Mouse (Mus musculus) heart, adult 2 months (tissue): Measurements from ENCODE around the gene Trem2. TPM values are rescaled to one million over a fixed set of nuclear protein-coding genes. Genes with fewer than 3 reads are reported as not detected.
A peak's percentile ranks its signal among the peaks of the same experiment; 100 is the strongest.
"Not testable (repeated sequence)": the region's sequence is repeated elsewhere in the genome, so short reads cannot be mapped to it uniquely, and the experiment has no call there.

Source experiments
- DNase-seq, 2 experiments: peaks; one replicate each; pipeline ENCODE4 v3.0.0; 2021
- H3K27ac ChIP-seq: fragments of 200-600 bp; 2 replicates; pipeline ENCODE4 v1.8.1; 2022
- H3K27me3 ChIP-seq: fragments of 200-500 bp; 2 replicates; pipeline ENCODE4 v1.6.1; 2012; ENCODE audit warnings: mild to moderate bottlenecking, low read length, inconsistent platforms, mixed read lengths; ENCODE audit not compliant: control insufficient read depth, insufficient read depth
- H3K36me3 ChIP-seq: fragments of 200-500 bp; 2 replicates; pipeline ENCODE4 v1.6.1; 2012; ENCODE audit warnings: low read length, inconsistent platforms; ENCODE audit not compliant: control insufficient read depth, insufficient read depth
- H3K4me1 ChIP-seq: fragments of 200-500 bp; 2 replicates; pipeline ENCODE4 v1.6.1; 2011; ENCODE audit warnings: low read length; ENCODE audit not compliant: control insufficient read depth, insufficient read depth
- H3K4me3 ChIP-seq: fragments of 200-600 bp; 2 replicates; pipeline ENCODE4 v1.8.1; 2022
- H3K79me2 ChIP-seq: fragments of 200-500 bp; replicated peaks from 2 replicates; pipeline ENCODE4 v1.6.1; 2012; ENCODE audit warnings: mild to moderate bottlenecking, inconsistent platforms, low read length, moderate library complexity, mixed read lengths; ENCODE audit not compliant: control insufficient read depth, insufficient read depth
- H3K9ac ChIP-seq: fragments of 200-500 bp; 2 replicates; pipeline ENCODE4 v1.6.1; 2012; ENCODE audit warnings: low read depth, mild to moderate bottlenecking, control low read depth, inconsistent platforms, low read length, mixed read lengths
- CTCF ChIP-seq: fragments of 200-600 bp; IDR thresholded peaks from 2 replicates; pipeline ENCODE4 v1.8.1; 2022; ENCODE audit warnings: antibody characterized with exemption, mild to moderate bottlenecking, moderate library complexity
- EP300 ChIP-seq: fragments of 200-500 bp; IDR thresholded peaks from 2 replicates; pipeline ENCODE4 v1.6.1; 2011; ENCODE audit warnings: low read depth, low read length, control low read depth; ENCODE audit not compliant: insufficient read depth
- POLR2A ChIP-seq: fragments of 200-500 bp; IDR thresholded peaks from 2 replicates; pipeline ENCODE4 v1.6.1; 2011; ENCODE audit warnings: mild to moderate bottlenecking, low read depth, low read length, control low read depth; ENCODE audit not compliant: insufficient read depth
- WGBS: fragments of 180-500 bp; shearing (Covaris S2); methylation state at CpG from one replicate; pipeline ENCODE4 v1.1.7; 2018; 5-methylcytosine and 5-hydroxymethylcytosine counted together
- intact Hi-C: fragments of 180-260 bp; cut with DNase I; formaldehyde crosslinking; loops from one replicate; pipeline ENCODE4 v1.15.1; 2025
- polyA plus RNA-seq: library from polyadenylated mRNA; depleted of rRNA; stranded (reverse); fragments of >200 nt; gene quantifications from 2 replicates; pipeline ENCODE4 v1.2.3, GENCODE M21; 2012
- total RNA-seq, 2 experiments: library from RNA; stranded (reverse); gene quantifications; 2 replicates each; pipeline ENCODE4 v1.2.3; 2021

The Trem2 gene
- total and polyA plus RNA-seq, 3 experiments: 1.4 to 3.5 (median 1.5) TPM

DNA sequence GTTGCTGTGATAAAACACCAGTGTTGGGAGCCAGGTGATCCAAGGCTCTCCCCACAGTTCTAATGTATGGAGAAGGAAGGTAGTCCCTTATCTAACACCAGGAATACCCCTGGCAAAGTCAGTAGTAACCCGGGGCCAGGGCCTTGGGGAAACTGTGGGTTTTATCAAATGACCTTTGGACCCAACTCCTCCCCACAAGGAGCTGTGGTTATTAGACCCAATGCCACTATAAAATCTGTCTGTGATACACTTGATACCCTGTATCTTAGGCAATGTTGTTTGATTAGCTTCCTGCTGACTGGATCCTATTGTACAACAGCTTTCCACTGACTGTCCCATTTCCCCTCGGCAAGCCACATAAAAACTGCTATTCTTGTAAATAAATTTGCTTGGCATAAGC lies 34.1 kb upstream of the Trem2 start:
- H3K4me3 ChIP-seq: no peak overlapping the region
- intact Hi-C loops: no loop called here
- WGBS: 43% methylated on average over 2 of the region's 2 CpGs
- H3K79me2 ChIP-seq: no peaks in the 10 kb centered on the region
- H3K36me3 ChIP-seq: no peaks in the 10 kb centered on the region
- no peak for DNase-seq
- H3K27ac ChIP-seq: no peak overlapping the region
- H3K4me1 ChIP-seq: no peaks in the 10 kb centered on the region
- TF ChIP-seq POLR2A (no peak), EP300 (no peak), CTCF (no peak)
- H3K9ac ChIP-seq: no peak overlapping the region
- no peaks in the 10 kb centered on the region for H3K27me3 ChIP-seq

DNA sequence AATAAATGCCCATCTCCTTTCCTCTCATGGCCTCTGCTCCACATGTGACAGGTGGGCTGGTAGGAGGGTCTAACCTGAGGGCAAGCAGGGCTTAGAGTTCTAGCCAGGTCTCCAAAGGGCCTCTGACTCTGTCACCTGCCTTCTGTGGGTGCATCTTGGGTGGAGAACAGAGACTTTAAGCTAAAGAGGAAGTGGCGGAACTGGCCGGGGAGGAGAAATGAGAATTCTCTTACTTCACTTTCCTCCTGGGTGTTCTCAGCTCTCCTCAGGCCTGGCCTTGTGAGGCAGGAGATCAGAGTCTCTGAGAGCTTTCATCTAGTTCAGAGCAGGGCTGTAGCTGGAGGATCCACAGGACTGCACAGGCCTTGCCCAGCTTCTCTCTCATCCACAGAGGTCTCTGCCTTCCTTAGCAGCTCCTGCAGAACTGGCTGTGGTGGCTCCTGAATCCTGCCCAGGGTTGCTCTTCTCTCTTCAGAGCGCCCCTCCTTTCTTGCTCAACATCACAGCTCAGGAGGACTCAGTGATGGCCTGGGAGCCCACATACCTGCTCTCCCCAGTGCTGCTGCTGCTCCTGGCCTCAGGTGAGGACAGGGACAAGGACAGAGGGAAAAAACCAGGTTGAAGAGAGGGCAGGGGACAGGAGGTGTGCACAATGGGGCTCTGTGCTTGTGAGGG lies 30.2 kb upstream of the Trem2 start, which contains the start of gene B430306N03Rik:
Gene B430306N03Rik (plus strand): TSS at position 237 of the 675 bp plus-strand sequence.
- H3K27me3 ChIP-seq, H3K4me1 ChIP-seq, H3K79me2 ChIP-seq, intact Hi-C loops, H3K27ac ChIP-seq, DNase-seq, H3K4me3 ChIP-seq, H3K9ac ChIP-seq, H3K36me3 ChIP-seq: not testable (repeated sequence)
- WGBS: 84% methylated on average over 3 of the region's 3 CpGs

DNA sequence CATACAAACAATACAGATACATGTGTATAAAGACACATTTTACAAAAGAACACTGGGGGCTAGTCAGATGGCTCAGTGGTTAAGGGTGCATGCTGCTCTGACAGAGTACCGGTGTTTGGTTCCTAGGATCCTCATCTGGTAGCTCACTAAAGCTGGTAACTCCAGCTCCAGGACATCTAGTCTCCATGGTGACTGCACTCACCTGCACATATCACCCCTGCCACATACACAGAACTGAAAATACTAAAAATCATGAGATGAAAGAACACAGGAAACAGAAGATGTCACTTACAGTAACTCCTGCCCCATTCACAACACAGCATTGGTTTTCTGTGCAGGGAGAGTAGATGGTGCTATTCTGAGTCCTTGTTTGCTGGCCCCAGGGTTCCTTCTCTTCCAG lies 27.5 kb upstream of the Trem2 start:
- 97% methylated on average over 1 of the region's 1 CpGs for WGBS
- Histone ChIP-seq H3K9ac (no peak overlapping the region), H3K4me1 (no peaks in the 10 kb centered on the region), H3K79me2 (no peaks in the 10 kb centered on the region), H3K4me3 (no peak overlapping the region), H3K27ac (no peak overlapping the region), H3K36me3 (no peaks in the 10 kb centered on the region), H3K27me3 (no peaks in the 10 kb centered on the region)
- TF ChIP-seq EP300: no peak
- TF ChIP-seq POLR2A: no peak
- TF ChIP-seq CTCF: no peak
- DNase-seq: no peak
- intact Hi-C loops: no loop called here

DNA sequence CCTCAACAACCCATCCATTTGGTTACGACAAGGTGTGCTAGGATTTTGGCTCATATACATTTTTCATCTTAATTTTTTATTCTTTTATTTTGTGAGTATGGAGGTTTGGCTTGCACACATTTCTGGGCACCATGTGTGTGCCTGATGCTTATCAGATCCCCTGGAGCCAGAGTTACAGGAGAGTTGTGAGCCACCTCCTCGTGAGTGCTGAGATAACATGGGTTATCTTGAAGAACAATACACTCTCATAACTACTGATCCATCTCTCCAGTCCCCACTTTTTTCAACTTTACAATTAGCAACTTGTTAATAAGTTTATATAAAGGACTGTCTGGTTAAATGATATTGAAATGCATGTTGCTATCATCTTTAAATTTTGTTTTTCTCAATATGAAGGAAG lies 24.9 kb upstream of the Trem2 start:
- no peaks in the 10 kb centered on the region for H3K4me1 ChIP-seq
- no peaks in the 10 kb centered on the region for H3K36me3 ChIP-seq
- no peaks in the 10 kb centered on the region for H3K79me2 ChIP-seq
- no peak overlapping the region for H3K4me3 ChIP-seq
- WGBS: 59% methylated on average over 2 of the region's 2 CpGs
- intact Hi-C loops: no loop called here
- no peaks in the 10 kb centered on the region for H3K27me3 ChIP-seq
- H3K9ac ChIP-seq: no peak overlapping the region
- no peak for DNase-seq
- no peak for TF ChIP-seq POLR2A
- TF ChIP-seq EP300: no peak
- TF ChIP-seq CTCF: no peak
- H3K27ac ChIP-seq: no peak overlapping the region

DNA sequence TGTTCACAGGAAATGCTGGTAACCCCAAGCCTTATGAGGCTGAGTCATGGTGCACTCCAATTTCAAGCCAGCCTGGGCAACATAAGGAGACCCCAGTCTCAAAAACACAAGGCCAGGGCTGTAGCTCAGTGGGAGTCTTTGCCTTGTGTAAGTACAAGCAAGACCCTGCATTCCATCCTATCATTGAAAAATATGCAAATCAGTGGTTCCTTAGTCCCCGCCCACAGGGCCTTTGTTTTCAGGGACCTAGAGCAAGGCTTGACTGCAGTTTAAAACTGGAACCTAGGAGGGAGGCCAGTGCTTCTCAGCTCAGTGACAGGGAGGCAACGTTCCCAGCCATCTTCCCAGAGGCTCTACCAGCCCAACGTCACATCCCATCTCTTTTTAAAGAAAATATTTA lies 23.0 kb upstream of the Trem2 start:
- no peak for DNase-seq
- Histone ChIP-seq H3K27ac (no peak overlapping the region), H3K79me2 (no peaks in the 10 kb centered on the region), H3K9ac (no peak overlapping the region), H3K36me3 (no peaks in the 10 kb centered on the region), H3K4me1 (no peaks in the 10 kb centered on the region), H3K4me3 (no peak overlapping the region), H3K27me3 (no peaks in the 10 kb centered on the region)
- no peak for TF ChIP-seq POLR2A
- TF ChIP-seq EP300: no peak
- TF ChIP-seq CTCF: no peak
- intact Hi-C loops: no loop called here
- 69% methylated on average over 3 of the region's 3 CpGs for WGBS

DNA sequence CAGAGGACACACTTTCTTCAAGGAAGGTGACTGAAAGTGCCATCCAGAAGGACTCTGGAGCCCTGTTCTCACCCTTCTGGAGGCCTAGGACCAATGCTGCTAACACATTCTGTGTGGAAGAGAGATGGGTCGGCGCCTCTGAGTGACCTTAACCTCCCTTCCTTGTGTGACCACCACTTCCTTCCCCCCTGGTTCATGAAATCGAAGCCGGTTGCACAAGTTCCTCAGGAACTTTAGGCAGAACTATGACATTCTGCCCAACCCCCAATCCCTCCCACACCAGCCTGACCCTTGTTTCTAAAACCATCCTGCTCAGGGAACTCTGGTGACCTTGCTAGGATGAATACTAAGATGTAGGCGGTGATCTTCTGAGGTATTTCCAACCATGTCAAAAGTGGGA lies 21.9 kb upstream of the Trem2 start:
- 66% methylated on average over 5 of the region's 5 CpGs for WGBS

More for the DNA sequence above, 21.9 kb upstream of the Trem2 start:
- Histone ChIP-seq H3K9ac (no peak overlapping the region), H3K36me3 (no peaks in the 10 kb centered on the region), H3K4me1 (no peaks in the 10 kb centered on the region), H3K4me3 (no peak overlapping the region), H3K27ac (no peak overlapping the region), H3K79me2 (no peaks in the 10 kb centered on the region), H3K27me3 (no peaks in the 10 kb centered on the region)
- intact Hi-C loops: no loop called here
- no peak for TF ChIP-seq CTCF
- no peak for TF ChIP-seq POLR2A
- TF ChIP-seq EP300: no peak
- DNase-seq: peak in 1 of 2 experiments; percentile 17
